Mouse (Mus musculus) spleen, postnatal 0 days (tissue): ENCODE measurements around the gene Gm10778. TPM values are rescaled to one million over a fixed set of nuclear protein-coding genes. Genes with fewer than 3 reads are reported as not detected.

Experiments
- polyA plus RNA-seq: library from polyadenylated mRNA; unstranded; fragments of >200 nt; fragmentation: Nextera tagmentation; extraction: Ambion mirVana; gene quantifications from 2 replicates; pipeline ENCODE4 v1.2.1, GENCODE M21; 2015

Gene Gm10778
- 1.9 and 2.2 TPM in 2 replicates for polyA plus RNA-seq

GRCm38 (mm10) chr10:81648803-81649775, at the start of gene Gm10778:
Gene Gm10778 (plus strand): TSS chr10:81649059.

GRCm38 (mm10) chr10:81600738-81601203, 48.1 kb upstream of the Gm10778 start, which contains the start of gene Tle6:
Gene Tle6 (minus strand): TSS chr10:81601073.

GRCm38 (mm10) chr10:81605974-81606751, 42.7 kb upstream of the Gm10778 start, which contains the start of gene BC025920:
Gene BC025920 (plus strand): TSS chr10:81606270.

GRCm38 (mm10) chr10:81626994-81627835, 21.6 kb upstream of the Gm10778 start, which contains the start of gene Sirt6:
Gene Sirt6 (minus strand): TSS chr10:81627797.

GRCm38 (mm10) chr10:81628390-81628789, 20.5 kb upstream of the Gm10778 start, which contains the start of gene Ankrd24:
Gene Ankrd24 (plus strand): TSS chr10:81628540.

GRCm38 (mm10) chr10:81704531-81705301, 55.9 kb downstream of the Gm10778 start, which contains the start of gene Zfp433:
Gene Zfp433 (plus strand): TSS chr10:81704825.

Other genes starting within 250 kb of the Gm10778 start
- gene Nfic, start 193.4 kb upstream of the Gm10778 start, polyA plus RNA-seq: 23.4 and 30.6 TPM in 2 replicates
- gene Celf5, start 166.3 kb upstream of the Gm10778 start, polyA plus RNA-seq: 0.07 and 0.20 TPM in 2 replicates
- 34.4 and 39.8 TPM in 2 replicates for gene Ncln, start 152.7 kb upstream of the Gm10778 start, polyA plus RNA-seq
- 16.0 and 23.3 TPM in 2 replicates for gene S1pr4, start 148.9 kb upstream of the Gm10778 start, polyA plus RNA-seq
- gene Gna15, start 124.8 kb upstream of the Gm10778 start, polyA plus RNA-seq: 13.1 and 15.7 TPM in 2 replicates
- 14.8 and 19.3 TPM in 2 replicates for gene Gna11, start 103.9 kb upstream of the Gm10778 start, polyA plus RNA-seq
- 209 and 247 TPM in 2 replicates for gene Aes, start 89.6 kb upstream of the Gm10778 start, polyA plus RNA-seq
- gene Tle2, start 74.5 kb upstream of the Gm10778 start, polyA plus RNA-seq: 20.3 and 29.4 TPM in 2 replicates
- 5.4 and 7.7 TPM in 2 replicates for gene Tle6, start 48.0 kb upstream of the Gm10778 start, polyA plus RNA-seq
- 0.66 and 0.74 TPM in 2 replicates for gene BC025920, start 42.8 kb upstream of the Gm10778 start, polyA plus RNA-seq
- gene Sirt6, start 21.3 kb upstream of the Gm10778 start, polyA plus RNA-seq: 14.4 and 17.7 TPM in 2 replicates
- gene Ankrd24, start 20.5 kb upstream of the Gm10778 start, polyA plus RNA-seq: 2.4 and 3.3 TPM in 2 replicates
- gene Zfp433, start 55.8 kb downstream of the Gm10778 start, polyA plus RNA-seq: 6.6 and 6.8 TPM in 2 replicates
- 0.89 and 1.9 TPM in 2 replicates for gene Gm3055, start 122.1 kb downstream of the Gm10778 start, polyA plus RNA-seq
- 0.99 and 1.2 TPM in 2 replicates for gene Gm4767, start 163.1 kb downstream of the Gm10778 start, polyA plus RNA-seq
- 2.4 and 5.3 TPM in 2 replicates for gene Gm32687, start 214.9 kb downstream of the Gm10778 start, polyA plus RNA-seq